Mouse (Mus musculus) cerebellum, adult 18-20 months (tissue): ENCODE results near the gene Ttll3.
A peak's percentile ranks its signal among the peaks of the same experiment; 100 is the strongest.

ENCODE experiments used
- DNase-seq, 2 experiments: peaks; one replicate each; pipeline ENCODE4 v3.0.0; 2021

Gene Ttll3

GRCm38 (mm10) chr6:113379246-113379645, 9.8 kb upstream of the Ttll3 start:
- no peak for DNase-seq

- no peak for DNase-seq
Measured at GRCm38 (mm10) chr6:113380480-113380879, 8.6 kb upstream of the Ttll3 start.

- DNase-seq = peak in 1 of 2 experiments; percentile 18
Measured at GRCm38 (mm10) chr6:113384351-113384927, 4.6 kb upstream of the Ttll3 start.

GRCm38 (mm10) chr6:113385160-113385714, 3.8 kb upstream of the Ttll3 start:
- no peak for DNase-seq

- DNase-seq = no peak
Measured at GRCm38 (mm10) chr6:113386025-113386424, 3.0 kb upstream of the Ttll3 start.

GRCm38 (mm10) chr6:113390715-113391114, 1.7 kb downstream of the Ttll3 start:
- no peak for DNase-seq

- no peak for DNase-seq
Measured at GRCm38 (mm10) chr6:113392015-113392386, 2.9 kb downstream of the Ttll3 start.

GRCm38 (mm10) chr6:113392387-113393071, 3.5 kb downstream of the Ttll3 start:
- DNase-seq = peak; percentile 59 to 60

GRCm38 (mm10) chr6:113393951-113394350, 4.9 kb downstream of the Ttll3 start:
- no peak for DNase-seq

GRCm38 (mm10) chr6:113394811-113395210, 5.8 kb downstream of the Ttll3 start:
- DNase-seq = no peak

- no peak for DNase-seq
Measured at GRCm38 (mm10) chr6:113395501-113395900, 6.4 kb downstream of the Ttll3 start.

- DNase-seq = no peak
Measured at GRCm38 (mm10) chr6:113396270-113397030, 7.4 kb downstream of the Ttll3 start.

GRCm38 (mm10) chr6:113402094-113402493, 13.0 kb downstream of the Ttll3 start:
- DNase-seq = no peak

- DNase-seq = no peak
Measured at GRCm38 (mm10) chr6:113404649-113405448, 15.8 kb downstream of the Ttll3 start.

GRCm38 (mm10) chr6:113405483-113405882, 16.4 kb downstream of the Ttll3 start:
- no peak for DNase-seq

- no peak for DNase-seq
Measured at GRCm38 (mm10) chr6:113406683-113407082, 17.6 kb downstream of the Ttll3 start.

- DNase-seq = no peak
Measured at GRCm38 (mm10) chr6:113410001-113410400, 20.9 kb downstream of the Ttll3 start.

- DNase-seq = peak in 1 of 2 experiments; percentile 25
Measured at GRCm38 (mm10) chr6:113416416-113416815, 27.4 kb downstream of the Ttll3 start.

- DNase-seq = peak; percentile 17 to 27
Measured at GRCm38 (mm10) chr6:113418441-113419198, 29.6 kb downstream of the Ttll3 start.

GRCm38 (mm10) chr6:113419199-113419587, 30.1 kb downstream of the Ttll3 start, which contains the start of gene Rpusd3:
Rpusd3 (minus strand) TSS chr6:113419340.
- peak; percentile 99 to 100 for DNase-seq

- DNase-seq = no peak
Measured at GRCm38 (mm10) chr6:113423000-113423399, 33.9 kb downstream of the Ttll3 start.

GRCm38 (mm10) chr6:113424187-113424586, 35.1 kb downstream of the Ttll3 start:
- DNase-seq = no peak
